Mouse (Mus musculus): ENCODE results near the gene Vtcn1.

- no peak for TF ChIP-seq ZNF384 (IDR thresholded peaks at IDR 0.05; ENCODE audit: low read depth, low read length)
- no peak for TF ChIP-seq HCFC1 (IDR thresholded peaks at IDR 0.05; ENCODE audit: borderline replicate concordance, insufficient read depth, low read length)
- no peak for TF ChIP-seq CHD2 (IDR thresholded peaks at IDR 0.05; ENCODE audit: low read depth, low read length)
- no peak for TF ChIP-seq MAFK (IDR thresholded peaks at IDR 0.05; ENCODE audit: insufficient read depth, low read depth, low read length)
- no peak for TF ChIP-seq ZC3H11A (IDR thresholded peaks at IDR 0.05; ENCODE audit: borderline replicate concordance, low read depth, low read length)
Measured at GRCm38 (mm10) chr3:100892383-100893335, 67.4 kb downstream of the Vtcn1 start.

Data from ES-E14 (cell line).